Mouse (Mus musculus): ENCODE measurements at regions not wholly inside any gene's neighbourhood (a gene's known extent, or its start where the extent isn't known, plus 50 kb on each side); places are given as distances from the start of the nearest gene placed in this dataset.
A peak's percentile ranks its signal among the peaks of the same experiment; 100 is the strongest.
"Not testable (repeated sequence)": the region's sequence is repeated elsewhere in the genome, so short reads cannot be mapped to it uniquely, and the experiment has no call there.

- H3K4me2 ChIP-seq (ENCODE audit: low read depth, severe bottlenecking): no peak overlapping the region
- no peaks in the 10 kb centered on the region for H3K27me3 ChIP-seq (ENCODE audit: control insufficient read depth, insufficient read depth, low read length)
- no peak overlapping the region for H3K4me3 ChIP-seq (ENCODE audit: low read depth, low read length)
- no peaks in the 10 kb centered on the region for H3K4me1 ChIP-seq (ENCODE audit: control insufficient read depth, insufficient read depth, low read length)
- no peaks in the 10 kb centered on the region for H3K9me3 ChIP-seq (ENCODE audit: control insufficient read depth, low read length)
- ATAC-seq (ENCODE audit: insufficient number of reproducible peaks, low FRiP score, low TSS enrichment, low read depth): no peak
- no peak for DNase-seq (ENCODE audit: low spot score)
- H3K9ac ChIP-seq (ENCODE audit: low read length): no peak overlapping the region
- no peak overlapping the region for H3K27ac ChIP-seq (replicated peaks; ENCODE audit: low read depth, low read length)
- no peaks in the 10 kb centered on the region for H3K36me3 ChIP-seq (ENCODE audit: control insufficient read depth, insufficient read depth, low read length)
- 88% methylated on average over 1 of the region's 2 CpGs for WGBS
These were observed 600.4 kb downstream of the Crisp4 start for GRCm38 (mm10) chr1:17545311-17545710.

GRCm38 (mm10) chr1:17538160-17538559 is 607.5 kb downstream of the Crisp4 start:
- DNase-seq (ENCODE audit: low spot score): no peak
- ATAC-seq (ENCODE audit: insufficient number of reproducible peaks, low FRiP score, low TSS enrichment, low read depth): no peak
- Histone ChIP-seq H3K9me3 (ENCODE audit: control insufficient read depth, low read length) (no peaks in the 10 kb centered on the region), H3K36me3 (ENCODE audit: control insufficient read depth, insufficient read depth, low read length) (no peaks in the 10 kb centered on the region), H3K4me2 (ENCODE audit: low read depth, severe bottlenecking) (no peak overlapping the region), H3K9ac (ENCODE audit: low read length) (no peak overlapping the region), H3K4me3 (ENCODE audit: low read depth, low read length) (no peak overlapping the region), H3K4me1 (ENCODE audit: control insufficient read depth, insufficient read depth, low read length) (no peaks in the 10 kb centered on the region), H3K27ac (replicated peaks; ENCODE audit: low read depth, low read length) (no peak overlapping the region), H3K27me3 (ENCODE audit: control insufficient read depth, insufficient read depth, low read length) (no peaks in the 10 kb centered on the region)

GRCm38 (mm10) chr1:17531291-17531690 is 614.4 kb downstream of the Crisp4 start:
- not testable (repeated sequence) for H3K27ac ChIP-seq (replicated peaks; ENCODE audit: low read depth, low read length); H3K36me3 ChIP-seq (ENCODE audit: control insufficient read depth, insufficient read depth, low read length); H3K4me3 ChIP-seq (ENCODE audit: low read depth, low read length); H3K9me3 ChIP-seq (ENCODE audit: control insufficient read depth, low read length); H3K9ac ChIP-seq (ENCODE audit: low read length); ATAC-seq (ENCODE audit: insufficient number of reproducible peaks, low FRiP score, low TSS enrichment, low read depth); H3K4me2 ChIP-seq (ENCODE audit: low read depth, severe bottlenecking); H3K4me1 ChIP-seq (ENCODE audit: control insufficient read depth, insufficient read depth, low read length); DNase-seq (ENCODE audit: low spot score); H3K27me3 ChIP-seq (ENCODE audit: control insufficient read depth, insufficient read depth, low read length)

- H3K4me1 ChIP-seq (ENCODE audit: control insufficient read depth, insufficient read depth, low read length): no peaks in the 10 kb centered on the region
- ATAC-seq (ENCODE audit: insufficient number of reproducible peaks, low FRiP score, low TSS enrichment, low read depth) (peak; percentile 54; the same call in 1 of the 2 replicates), DNase-seq (ENCODE audit: low spot score) (no peak)
- no peaks in the 10 kb centered on the region for H3K27me3 ChIP-seq (ENCODE audit: control insufficient read depth, insufficient read depth, low read length)
- no peak overlapping the region for H3K27ac ChIP-seq (replicated peaks; ENCODE audit: low read depth, low read length)
- H3K36me3 ChIP-seq (ENCODE audit: control insufficient read depth, insufficient read depth, low read length): no peaks in the 10 kb centered on the region
- no peak overlapping the region for H3K4me3 ChIP-seq (ENCODE audit: low read depth, low read length)
- no peak overlapping the region for H3K9ac ChIP-seq (ENCODE audit: low read length)
- 80% methylated on average over 2 of the region's 2 CpGs for WGBS
- H3K9me3 ChIP-seq (ENCODE audit: control insufficient read depth, low read length): no peaks in the 10 kb centered on the region
- no peak overlapping the region for H3K4me2 ChIP-seq (ENCODE audit: low read depth, severe bottlenecking)
These were observed 625.6 kb downstream of the Crisp4 start for GRCm38 (mm10) chr1:17520118-17520517.

GRCm38 (mm10) chr1:17506125-17507112 is 639.3 kb downstream of the Crisp4 start:
- WGBS: 84% methylated on average over 6 of the region's 6 CpGs
- ATAC-seq (ENCODE audit: insufficient number of reproducible peaks, low FRiP score, low TSS enrichment, low read depth) (no peak), DNase-seq (ENCODE audit: low spot score) (no peak)
- Histone ChIP-seq H3K9ac (ENCODE audit: low read length) (no peak overlapping the region), H3K9me3 (ENCODE audit: control insufficient read depth, low read length) (no peaks in the 10 kb centered on the region), H3K27me3 (ENCODE audit: control insufficient read depth, insufficient read depth, low read length) (no peaks in the 10 kb centered on the region), H3K36me3 (ENCODE audit: control insufficient read depth, insufficient read depth, low read length) (no peaks in the 10 kb centered on the region), H3K4me2 (ENCODE audit: low read depth, severe bottlenecking) (no peak overlapping the region), H3K27ac (replicated peaks; ENCODE audit: low read depth, low read length) (no peak overlapping the region), H3K4me1 (ENCODE audit: control insufficient read depth, insufficient read depth, low read length) (no peaks in the 10 kb centered on the region), H3K4me3 (ENCODE audit: low read depth, low read length) (no peak overlapping the region)

- no peaks in the 10 kb centered on the region for H3K27me3 ChIP-seq (ENCODE audit: control insufficient read depth, insufficient read depth, low read length)
- H3K36me3 ChIP-seq (ENCODE audit: control insufficient read depth, insufficient read depth, low read length): no peaks in the 10 kb centered on the region
- no peak overlapping the region for H3K9ac ChIP-seq (ENCODE audit: low read length)
- H3K9me3 ChIP-seq (ENCODE audit: control insufficient read depth, low read length): no peaks in the 10 kb centered on the region
- DNase-seq (ENCODE audit: low spot score): no peak
- H3K4me1 ChIP-seq (ENCODE audit: control insufficient read depth, insufficient read depth, low read length): no peaks in the 10 kb centered on the region
- WGBS: 87% methylated on average over 3 of the region's 3 CpGs
- no peak overlapping the region for H3K4me3 ChIP-seq (ENCODE audit: low read depth, low read length)
- H3K4me2 ChIP-seq (ENCODE audit: low read depth, severe bottlenecking): no peak overlapping the region
- ATAC-seq (ENCODE audit: insufficient number of reproducible peaks, low FRiP score, low TSS enrichment, low read depth): no peak
- H3K27ac ChIP-seq (replicated peaks; ENCODE audit: low read depth, low read length): no peak overlapping the region
These were observed 652.1 kb downstream of the Crisp4 start for GRCm38 (mm10) chr1:17493596-17493995.

GRCm38 (mm10) chr1:17489854-17490202 is 655.9 kb downstream of the Crisp4 start:
- not testable (repeated sequence) for H3K9me3 ChIP-seq (ENCODE audit: control insufficient read depth, low read length); ATAC-seq (ENCODE audit: insufficient number of reproducible peaks, low FRiP score, low TSS enrichment, low read depth); H3K4me2 ChIP-seq (ENCODE audit: low read depth, severe bottlenecking); H3K27ac ChIP-seq (replicated peaks; ENCODE audit: low read depth, low read length); H3K27me3 ChIP-seq (ENCODE audit: control insufficient read depth, insufficient read depth, low read length); H3K36me3 ChIP-seq (ENCODE audit: control insufficient read depth, insufficient read depth, low read length); H3K9ac ChIP-seq (ENCODE audit: low read length); DNase-seq (ENCODE audit: low spot score); H3K4me3 ChIP-seq (ENCODE audit: low read depth, low read length); H3K4me1 ChIP-seq (ENCODE audit: control insufficient read depth, insufficient read depth, low read length)

GRCm38 (mm10) chr1:17489192-17489853 is 656.4 kb downstream of the Crisp4 start:
- H3K4me3 ChIP-seq (ENCODE audit: low read depth, low read length); ATAC-seq (ENCODE audit: insufficient number of reproducible peaks, low FRiP score, low TSS enrichment, low read depth); H3K9me3 ChIP-seq (ENCODE audit: control insufficient read depth, low read length); H3K9ac ChIP-seq (ENCODE audit: low read length); H3K27ac ChIP-seq (replicated peaks; ENCODE audit: low read depth, low read length); DNase-seq (ENCODE audit: low spot score); H3K27me3 ChIP-seq (ENCODE audit: control insufficient read depth, insufficient read depth, low read length); H3K4me1 ChIP-seq (ENCODE audit: control insufficient read depth, insufficient read depth, low read length); H3K36me3 ChIP-seq (ENCODE audit: control insufficient read depth, insufficient read depth, low read length); H3K4me2 ChIP-seq (ENCODE audit: low read depth, severe bottlenecking): not testable (repeated sequence)
- 83% methylated on average over 6 of the region's 6 CpGs for WGBS
